Mouse (Mus musculus): ENCODE data around the gene Mta1.

DNA sequence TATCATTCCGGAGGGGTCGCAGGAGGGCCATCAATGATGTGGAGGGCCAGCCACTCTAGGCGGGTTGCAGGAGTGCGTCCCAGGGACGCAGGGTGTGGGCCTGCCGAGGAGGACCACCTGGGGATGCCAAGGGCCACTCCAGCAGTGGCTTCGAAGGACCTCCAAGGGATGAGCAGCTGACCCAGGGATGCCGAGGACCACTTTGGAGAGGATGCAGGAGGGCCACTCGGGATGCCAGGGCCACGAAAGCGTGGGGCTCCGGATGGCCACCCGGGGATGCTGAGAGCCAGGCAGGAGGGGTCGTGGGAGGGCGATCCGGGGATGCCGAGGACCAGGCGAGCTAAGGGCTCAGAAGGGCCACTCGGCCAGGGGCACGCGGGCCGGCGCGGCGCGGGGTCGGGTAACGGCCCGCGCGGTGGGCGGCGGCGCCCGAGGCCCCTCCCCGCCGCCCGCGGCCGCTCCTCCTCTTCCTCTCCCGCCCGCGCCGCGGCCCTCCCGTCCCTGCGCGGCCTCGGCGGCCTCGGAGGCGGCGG lies at the start of gene Mta1:
- no peak for TF ChIP-seq GATA1 (IDR thresholded peaks at IDR 0.05; ENCODE audit: borderline replicate concordance, low read length)
- TF ChIP-seq FLI1 (IDR thresholded peaks at IDR 0.05; ENCODE audit: low read length) = no peak

Data from megakaryocyte, embryonic 14.5 days (primary cell).